17 mouse cellular contexts compared by ENCODE assay signal in the genomic region with DNA sequence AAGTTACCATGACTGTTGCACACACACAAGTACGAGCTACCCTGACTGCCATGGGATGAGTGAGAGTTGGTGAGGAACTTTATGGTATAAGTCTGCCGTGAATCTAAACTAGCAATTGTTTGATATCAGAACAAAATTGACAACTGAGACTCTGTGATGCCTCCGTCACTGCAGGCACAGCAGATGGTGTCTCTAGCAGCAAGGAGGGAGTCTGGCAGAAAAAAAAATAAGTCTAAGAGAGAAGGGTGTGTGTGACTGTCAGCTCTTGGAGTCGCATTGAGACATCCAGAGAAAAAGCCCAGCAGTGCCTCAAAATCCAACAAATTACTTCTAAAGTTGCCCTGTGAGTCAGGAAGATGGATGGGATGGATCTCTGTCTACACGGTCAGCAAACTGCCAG.
DNase-seq lines count a peak whose midpoint lies in the region; ATAC-seq and TF ChIP-seq lines count a peak whose summit lies in the region.
"Had no signal": no experiment of that assay in that cellular context is flagged by ENCODE, and none has a peak within 500 bp of the region (broad histone marks: within the 10 kb centered on the region; RNA-seq: fewer than 3 reads in every experiment).

No protein-coding gene starts in this region.

- no peak overlapping the region for H3K4me3 ChIP-seq in forebrain, postnatal 0 days (ENCODE audit: low read depth, low read length)
- no peak overlapping the region for H3K4me3 ChIP-seq in forebrain, embryonic 16.5 days (replicated peaks; ENCODE audit: low read length)
- H3K4me3 ChIP-seq: embryonic facial prominence, embryonic 15.5 days; erythroblast, embryonic 14.5 days; heart, embryonic 12.5 days; hindbrain, embryonic 15.5 days had no signal

- intact Hi-C loops in left cerebral cortex, postnatal 25 days (cut with DNase I) = no loop called here

- H3K27me3 ChIP-seq in forebrain, postnatal 0 days (ENCODE audit: insufficient read depth, low read length) = no peaks in the 10 kb centered on the region
- 0 out of 2 replicates have a peak, but pooled peaks cover 2% of the 10 kb centered on the region for H3K27me3 ChIP-seq in forebrain, embryonic 16.5 days (replicated peaks; ENCODE audit: control insufficient read depth, insufficient read depth, low read length)
- H3K27me3 ChIP-seq: embryonic facial prominence, embryonic 15.5 days; heart, embryonic 12.5 days; hindbrain, embryonic 15.5 days had no signal

- no peak for TF ChIP-seq CTCF in forebrain, postnatal 0 days (IDR thresholded peaks at IDR 0.05; ENCODE audit: low read depth)

- H3K4me2 ChIP-seq in forebrain, postnatal 0 days (ENCODE audit: low read depth) = no peak overlapping the region
- H3K4me2 ChIP-seq in forebrain, embryonic 16.5 days (ENCODE audit: low read length) = no peak overlapping the region
- H3K4me2 ChIP-seq: embryonic facial prominence, embryonic 15.5 days; heart, embryonic 12.5 days; hindbrain, embryonic 15.5 days had no signal

- WGBS in forebrain, postnatal 0 days = 62% methylated on average over 5 of the region's 5 CpGs
- 66% methylated on average over 5 of the region's 5 CpGs for WGBS in forebrain, embryonic 16.5 days

- no peaks in the 10 kb centered on the region for H3K4me1 ChIP-seq in forebrain, postnatal 0 days (ENCODE audit: insufficient read depth)
- H3K4me1 ChIP-seq in forebrain, embryonic 16.5 days (replicated peaks; ENCODE audit: control insufficient read depth, insufficient read depth, low read length) = no peaks in the 10 kb centered on the region
- H3K4me1 ChIP-seq: embryonic facial prominence, embryonic 15.5 days; hindbrain, embryonic 15.5 days had no signal

- no peak overlapping the region for H3K27ac ChIP-seq in forebrain, postnatal 0 days (ENCODE audit: low read depth, low read length)
- H3K27ac ChIP-seq in forebrain, embryonic 16.5 days (ENCODE audit: low read length) = no peak overlapping the region
- H3K27ac ChIP-seq: embryonic facial prominence, embryonic 15.5 days; hindbrain, embryonic 15.5 days had no signal

- ATAC-seq in forebrain, postnatal 0 days = no peak
- no peak for ATAC-seq in forebrain, embryonic 16.5 days

- DNase-seq in forebrain, postnatal 0 days = peak; percentile 35
- DNase-seq in layer of hippocampus, adult 18-20 months (ENCODE audit: low spot score in 2 of 2) = peak; percentile 32 to 47
- no peak for DNase-seq in layer of hippocampus, postnatal 25 days (ENCODE audit: extremely low spot score in 1 of 2, low spot score in 1 of 2)
- DNase-seq in left cerebral cortex, postnatal 25 days (ENCODE audit: low spot score in 2 of 2) = peak; percentile 11 to 27
- DNase-seq in left cerebral cortex, adult 11 months (ENCODE audit: low spot score) = no peak
- no peak for DNase-seq in adrenal gland, adult 2 months
- DNase-seq: adrenal gland, postnatal 25 days; cerebellum, adult 11 months; cerebellum, adult 8-10 months; cerebellum, postnatal 14 days; embryo, embryonic 11 days; gastrocnemius, postnatal 10 days had no signal

- H3K9me3 ChIP-seq in forebrain, postnatal 0 days (ENCODE audit: low read length) = no peaks in the 10 kb centered on the region
- no peaks in the 10 kb centered on the region for H3K9me3 ChIP-seq in forebrain, embryonic 16.5 days (ENCODE audit: control insufficient read depth, low read length)
- H3K9me3 ChIP-seq: embryonic facial prominence, embryonic 15.5 days; hindbrain, embryonic 15.5 days had no signal

- H3K9ac ChIP-seq in forebrain, postnatal 0 days = no peak overlapping the region
- H3K9ac ChIP-seq in forebrain, embryonic 16.5 days (replicated peaks; ENCODE audit: low read depth, low read length) = no peak overlapping the region
- H3K9ac ChIP-seq: embryonic facial prominence, embryonic 15.5 days; heart, embryonic 12.5 days; hindbrain, embryonic 15.5 days had no signal

- no peaks in the 10 kb centered on the region for H3K36me3 ChIP-seq in forebrain, postnatal 0 days (ENCODE audit: insufficient read depth)
- no peaks in the 10 kb centered on the region for H3K36me3 ChIP-seq in forebrain, embryonic 16.5 days (ENCODE audit: control insufficient read depth, insufficient read depth)
- H3K36me3 ChIP-seq: embryonic facial prominence, embryonic 15.5 days; heart, embryonic 12.5 days; hindbrain, embryonic 15.5 days had no signal

Comparison
In these comparisons a context has a peak if more than half of its experiments do, and no peak if none do; other contexts are left out.
1. DNase-seq: peak in forebrain, postnatal 0 days (single experiment), layer of hippocampus, adult 18-20 months (2 of 2) and left cerebral cortex, postnatal 25 days (2 of 2); none in layer of hippocampus, postnatal 25 days (0 of 2), left cerebral cortex, adult 11 months (single experiment) and adrenal gland, adult 2 months (single experiment).